Mouse (Mus musculus): ENCODE data around the gene Zbtb9.
"Not testable (repeated sequence)": the region's sequence is repeated elsewhere in the genome, so short reads cannot be mapped to it uniquely, and the experiment has no call there.

Gene Zbtb9

DNA sequence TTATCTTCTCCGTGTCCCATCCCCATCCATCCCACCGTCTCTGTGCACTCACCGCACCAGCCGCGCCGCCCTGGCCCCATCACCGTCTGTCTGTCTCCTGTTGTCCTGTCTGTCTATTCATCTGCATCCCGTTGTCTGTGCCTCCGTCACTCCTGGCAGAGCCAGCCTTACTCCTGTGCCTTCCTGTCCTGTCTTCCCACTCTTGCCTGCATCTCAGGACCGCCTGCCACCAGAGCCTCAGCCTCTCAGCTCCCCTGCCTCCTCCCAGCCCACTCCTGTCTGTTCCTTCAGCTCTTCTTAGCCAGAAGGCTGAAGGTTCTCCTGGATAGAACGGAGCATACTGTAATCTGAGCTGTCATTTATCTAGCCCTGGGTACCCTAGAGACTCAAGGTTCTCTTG lies 6.0 kb upstream of the Zbtb9 start:
- in situ Hi-C loops (cut with MboI; ENCODE audit: low pct_unique_long_range_greater_than_20kb in 1 of 2, low sequenced_read_pairs in 2 of 2, unreplicated experiment in 1 of 2), result no loop called here

DNA sequence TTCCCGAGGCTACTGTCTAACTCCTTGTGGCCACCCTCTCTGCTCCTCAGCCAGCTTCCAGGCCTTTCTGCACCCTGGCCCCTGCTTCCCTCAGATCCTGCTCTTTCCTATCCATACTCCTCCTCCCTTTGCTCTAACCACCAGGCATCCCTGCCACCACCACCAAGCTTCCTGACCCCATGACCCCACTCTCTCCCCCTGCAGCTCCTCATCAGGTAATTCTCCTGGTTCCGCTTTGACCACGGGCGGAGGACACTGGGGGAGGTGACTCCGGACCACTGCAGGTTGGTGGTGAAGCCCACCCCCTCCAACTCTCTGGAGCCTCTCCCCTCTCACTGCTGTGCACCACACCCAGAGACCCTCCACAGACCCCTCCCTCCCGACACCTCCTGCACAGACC lies 5.5 kb upstream of the Zbtb9 start:
- in situ Hi-C loops (cut with MboI; ENCODE audit: low pct_unique_long_range_greater_than_20kb in 1 of 2, low sequenced_read_pairs in 2 of 2, unreplicated experiment in 1 of 2), result no loop called here

DNA sequence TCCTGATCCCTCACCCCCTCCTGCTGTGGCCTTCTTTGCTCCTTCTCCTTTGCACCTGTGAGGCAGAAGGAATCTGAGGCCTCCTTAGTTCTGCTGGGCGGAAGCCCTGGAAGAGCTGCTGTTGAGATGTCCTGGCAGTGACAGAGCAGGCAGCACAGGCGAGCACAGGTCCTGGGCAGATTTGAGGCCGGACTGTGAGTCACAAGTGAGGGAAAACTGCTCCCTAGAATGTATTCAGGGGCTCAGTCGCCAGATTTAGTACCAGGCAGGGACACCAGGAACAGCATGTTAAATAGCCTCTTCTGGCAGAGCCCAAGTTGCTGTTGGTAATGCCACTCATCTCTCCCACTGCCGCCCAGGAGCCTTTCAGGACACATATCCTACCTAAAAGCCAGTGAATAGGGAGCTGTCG lies 4.8 kb upstream of the Zbtb9 start:
- in situ Hi-C loops (cut with MboI; ENCODE audit: low pct_unique_long_range_greater_than_20kb in 1 of 2, low sequenced_read_pairs in 2 of 2, unreplicated experiment in 1 of 2), result no loop called here

DNA sequence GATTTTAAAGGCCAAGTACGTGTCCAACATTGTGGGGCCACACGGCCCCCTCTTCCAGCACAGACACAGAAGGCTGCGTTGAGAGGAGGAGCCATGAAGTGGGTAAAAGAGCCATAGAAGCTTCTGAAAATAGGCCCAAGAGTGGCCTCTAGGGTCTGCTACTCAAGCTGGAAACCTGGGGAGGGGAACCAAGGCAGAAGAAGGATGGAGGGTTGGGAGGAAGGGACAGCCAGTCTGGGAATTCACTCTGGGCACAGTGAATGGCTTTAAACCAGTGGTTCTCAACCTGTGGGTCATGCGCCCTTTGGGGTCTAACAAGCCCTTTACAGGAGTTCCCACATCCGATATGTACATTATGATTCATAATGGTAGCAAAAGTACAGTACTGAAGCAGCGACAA lies 3.7 kb upstream of the Zbtb9 start:
- in situ Hi-C loops (cut with MboI; ENCODE audit: low pct_unique_long_range_greater_than_20kb in 1 of 2, low sequenced_read_pairs in 2 of 2, unreplicated experiment in 1 of 2), result no loop called here

DNA sequence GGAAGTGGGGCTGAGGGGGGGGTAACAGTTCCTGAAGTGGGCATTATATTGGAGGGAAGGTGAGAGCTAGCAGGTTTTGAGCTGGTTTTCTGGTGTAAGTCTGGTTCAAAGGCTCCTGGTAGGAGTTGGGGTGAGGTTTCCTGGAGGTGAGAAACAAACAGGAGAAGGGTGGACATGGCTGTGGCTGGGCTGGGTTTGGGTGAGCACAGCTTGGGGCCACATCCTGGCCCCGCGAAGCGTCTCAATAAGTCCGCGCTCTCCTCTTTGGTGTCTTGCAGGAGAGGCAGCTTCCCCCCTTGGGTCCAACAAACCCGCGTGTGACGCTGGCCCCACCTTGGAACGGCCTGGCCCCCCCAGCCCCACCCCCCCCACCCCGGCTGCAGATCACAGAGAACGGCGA lies 2.7 kb upstream of the Zbtb9 start:
- in situ Hi-C loops (cut with MboI; ENCODE audit: low pct_unique_long_range_greater_than_20kb in 1 of 2, low sequenced_read_pairs in 2 of 2, unreplicated experiment in 1 of 2), result no loop called here

DNA sequence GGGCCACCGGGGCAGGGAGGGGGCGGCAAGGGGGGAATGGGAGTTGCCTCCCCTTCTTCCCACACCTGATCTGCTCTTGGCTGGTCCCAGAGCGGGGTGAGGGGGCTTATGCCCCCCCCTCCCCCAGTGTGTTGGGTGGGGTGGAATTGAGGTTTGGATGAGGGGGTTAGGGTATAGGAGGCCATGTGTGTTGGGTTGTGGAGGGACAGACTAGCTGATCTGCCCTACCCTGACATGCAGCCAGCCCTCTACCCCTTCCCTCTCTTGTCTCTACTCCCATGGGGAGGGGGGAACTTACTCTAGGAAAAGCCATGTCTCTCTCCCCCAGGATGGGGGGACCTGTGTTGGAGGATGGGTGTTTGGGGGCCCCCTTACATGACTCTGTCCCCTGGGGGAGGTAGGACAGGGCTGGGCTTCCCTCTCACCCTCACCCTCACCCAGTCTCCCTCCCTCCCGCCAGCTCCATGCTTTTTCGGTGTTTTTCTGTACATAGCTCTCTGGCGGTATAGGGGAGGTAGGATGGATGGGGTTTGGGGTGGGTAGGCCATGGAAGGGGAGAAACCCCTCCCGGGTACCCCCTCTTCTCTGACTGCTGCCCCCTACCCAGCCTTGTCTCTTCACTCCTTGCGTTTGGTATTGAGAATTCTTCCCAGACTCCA lies 1.6 kb upstream of the Zbtb9 start:
- in situ Hi-C loops (cut with MboI; ENCODE audit: low pct_unique_long_range_greater_than_20kb in 1 of 2, low sequenced_read_pairs in 2 of 2, unreplicated experiment in 1 of 2), result no loop called here

DNA sequence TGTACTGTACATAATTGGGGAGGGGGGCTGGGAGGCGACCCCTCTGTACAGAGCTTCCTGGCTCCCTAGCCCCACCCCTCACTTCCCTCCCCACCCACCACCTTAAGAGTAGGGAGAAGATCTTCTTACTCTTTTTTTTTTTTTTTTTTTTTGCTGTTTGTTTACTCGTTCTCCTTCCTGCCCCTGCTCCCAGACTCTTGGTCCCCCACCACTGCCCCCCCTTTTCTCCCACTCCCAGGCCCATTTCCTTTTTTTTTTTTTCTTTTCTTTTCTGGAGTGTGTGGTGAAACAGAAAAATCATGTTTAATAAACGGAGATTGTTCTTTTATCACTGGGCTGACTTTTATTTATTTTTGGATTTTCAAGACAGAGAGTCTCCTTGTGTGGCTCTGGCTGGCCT lies 860 bp upstream of the Zbtb9 start:
- in situ Hi-C loops (cut with MboI; ENCODE audit: low pct_unique_long_range_greater_than_20kb in 1 of 2, low sequenced_read_pairs in 2 of 2, unreplicated experiment in 1 of 2), result no loop called here

DNA sequence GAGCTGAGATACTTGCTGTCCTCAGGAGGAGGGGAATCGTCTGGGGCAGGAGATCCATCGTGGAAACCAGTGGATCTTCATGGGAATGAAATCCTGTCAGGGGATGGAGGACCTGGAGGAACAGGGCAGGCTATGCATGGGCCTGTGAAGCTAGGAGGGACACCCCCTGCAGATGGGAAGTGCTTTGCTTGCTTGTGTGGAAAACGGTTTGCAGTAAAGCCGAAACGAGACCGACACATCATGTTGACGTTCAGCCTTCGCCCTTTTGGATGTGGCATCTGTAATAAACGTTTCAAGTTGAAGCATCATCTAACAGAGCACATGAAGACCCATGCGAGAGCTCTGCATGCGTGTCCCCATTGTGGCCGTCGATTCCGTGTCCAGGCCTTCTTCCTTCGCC lies 1.6 kb downstream of the Zbtb9 start:
- in situ Hi-C loops (cut with MboI; ENCODE audit: low pct_unique_long_range_greater_than_20kb in 1 of 2, low sequenced_read_pairs in 2 of 2, unreplicated experiment in 1 of 2), result no loop called here

DNA sequence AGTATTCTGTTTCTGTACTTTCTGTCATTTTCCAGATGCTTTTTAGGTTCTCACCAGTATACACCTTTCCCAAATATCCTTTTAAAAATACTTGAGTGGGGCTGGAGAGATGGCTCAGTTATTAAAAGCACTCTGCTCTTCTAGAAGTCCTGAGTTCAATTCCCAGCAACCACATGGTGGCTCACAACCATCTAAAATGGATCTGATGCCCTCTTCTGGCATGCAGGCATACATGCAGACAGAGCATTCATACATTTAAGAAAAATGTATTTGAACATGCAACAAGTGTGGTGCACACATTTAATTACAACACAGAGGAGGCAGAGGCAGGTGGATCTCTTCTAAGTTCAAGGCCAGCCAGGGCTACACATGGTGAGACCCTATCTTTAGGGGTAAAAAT lies 2.4 kb downstream of the Zbtb9 start:
- in situ Hi-C loops (cut with MboI; ENCODE audit: low pct_unique_long_range_greater_than_20kb in 1 of 2, low sequenced_read_pairs in 2 of 2, unreplicated experiment in 1 of 2), result no loop called here

DNA sequence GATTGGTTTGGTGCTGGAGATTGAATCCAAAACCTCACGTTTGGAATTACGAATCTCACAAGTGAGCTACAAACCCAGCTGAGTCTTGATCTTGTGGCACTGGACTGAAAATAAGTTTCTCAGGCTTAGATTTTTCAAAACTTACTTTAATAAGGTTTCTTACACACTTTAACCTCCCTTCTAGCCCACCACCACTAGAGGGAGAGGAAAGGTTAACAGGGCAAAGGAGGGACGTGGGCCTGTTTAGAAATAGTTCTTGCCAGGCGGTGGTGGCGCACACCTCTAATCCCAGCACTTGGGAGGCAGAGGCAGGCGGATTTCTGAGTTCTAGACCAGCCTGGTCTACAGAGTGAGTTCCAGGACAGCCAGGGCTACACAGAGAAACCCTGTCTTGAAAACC lies 4.4 kb downstream of the Zbtb9 start:
- in situ Hi-C loops (cut with MboI; ENCODE audit: low pct_unique_long_range_greater_than_20kb in 1 of 2, low sequenced_read_pairs in 2 of 2, unreplicated experiment in 1 of 2), result not testable (repeated sequence)

DNA sequence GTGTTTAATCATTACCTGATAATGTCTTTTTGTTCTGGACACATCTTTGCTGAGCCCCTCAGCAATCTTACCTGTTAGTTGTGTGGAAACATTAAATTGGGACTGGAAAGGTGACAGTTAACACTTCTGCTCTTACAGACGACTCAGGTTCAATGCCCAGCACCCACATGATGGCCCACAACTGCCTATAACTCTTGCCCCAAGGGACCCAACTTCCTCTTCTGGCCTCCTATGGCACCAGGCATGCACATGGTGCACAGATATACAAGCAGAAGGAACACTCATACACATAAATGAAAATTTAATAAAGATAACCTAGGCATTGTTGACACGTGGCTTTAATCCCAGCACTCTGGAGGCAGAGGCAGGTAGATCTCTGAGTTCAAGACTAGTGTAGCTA lies 6.5 kb downstream of the Zbtb9 start:
- in situ Hi-C loops (cut with MboI; ENCODE audit: low pct_unique_long_range_greater_than_20kb in 1 of 2, low sequenced_read_pairs in 2 of 2, unreplicated experiment in 1 of 2), result no loop called here

DNA sequence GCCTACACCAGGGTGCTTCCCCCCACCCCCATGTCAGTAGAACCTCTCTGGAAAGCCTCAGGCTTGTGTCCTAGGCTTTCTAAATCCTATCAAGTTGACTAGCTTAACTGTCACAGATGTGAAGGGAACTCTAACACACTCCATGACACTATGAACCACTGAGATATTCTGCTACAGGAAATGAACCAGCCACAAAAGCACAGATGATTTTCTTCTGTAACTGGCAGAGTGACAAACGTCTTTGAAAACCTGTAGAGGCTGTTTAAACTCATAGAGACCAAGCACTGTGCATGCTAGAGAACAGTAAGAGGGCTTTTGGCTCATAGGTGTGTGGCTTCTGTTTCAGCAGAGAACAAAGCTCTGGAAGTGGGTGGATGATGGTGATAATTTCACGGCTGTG lies 8.1 kb downstream of the Zbtb9 start:
- in situ Hi-C loops (cut with MboI; ENCODE audit: low pct_unique_long_range_greater_than_20kb in 1 of 2, low sequenced_read_pairs in 2 of 2, unreplicated experiment in 1 of 2), result no loop called here

DNA sequence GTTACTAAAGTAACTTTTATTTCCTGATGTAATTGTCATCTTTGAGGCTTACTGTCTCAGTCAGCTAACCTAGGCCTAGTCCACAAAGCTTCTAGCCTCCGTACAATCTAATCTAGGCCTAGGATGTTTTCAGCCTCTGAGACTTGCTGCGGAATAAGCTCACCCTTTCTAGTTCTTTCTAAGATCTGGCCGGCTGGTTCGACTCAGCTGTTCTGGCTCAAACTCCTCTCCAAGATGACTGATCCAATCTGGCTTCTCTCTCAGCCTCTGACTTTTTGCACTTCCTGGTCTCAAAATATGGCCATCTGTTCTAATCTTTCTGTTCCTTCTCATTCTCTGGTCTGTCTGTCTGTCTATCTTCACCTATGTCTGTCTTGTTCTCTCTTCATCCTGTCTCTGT lies 10.4 kb downstream of the Zbtb9 start:
- in situ Hi-C loops (cut with MboI; ENCODE audit: low pct_unique_long_range_greater_than_20kb in 1 of 2, low sequenced_read_pairs in 2 of 2, unreplicated experiment in 1 of 2), result no loop called here

DNA sequence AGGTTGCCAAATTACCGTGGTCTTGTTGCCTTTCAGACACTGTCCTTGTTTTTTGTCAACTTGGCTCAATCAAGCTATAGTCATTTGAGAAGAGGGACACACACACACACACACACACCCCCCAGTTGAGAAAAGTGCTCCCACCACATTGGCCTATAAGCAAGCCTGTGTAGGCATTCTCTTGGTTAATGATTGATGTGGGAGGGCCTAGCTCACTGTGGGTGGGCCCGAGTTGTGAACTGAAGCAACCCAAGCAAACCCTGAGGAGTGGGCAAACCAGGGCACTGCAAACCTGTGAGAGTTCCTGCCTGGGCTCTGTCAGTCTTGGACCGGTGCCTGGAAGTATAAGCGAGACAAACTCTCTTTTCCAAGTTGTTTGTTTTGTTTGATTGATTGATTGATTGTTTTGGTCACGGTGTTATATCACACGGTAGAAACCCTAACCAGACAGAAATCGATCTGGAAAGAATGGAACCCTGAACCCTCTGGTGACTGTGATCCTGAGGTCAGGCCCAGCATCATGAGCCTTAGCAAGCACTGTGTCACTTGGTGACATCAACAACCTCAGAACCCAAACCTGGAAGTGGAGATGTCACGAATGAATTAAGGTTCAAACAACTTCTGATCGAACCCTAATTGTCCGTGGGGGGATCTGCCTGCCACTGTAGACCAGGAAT lies 12.7 kb downstream of the Zbtb9 start:
- in situ Hi-C loops (cut with MboI; ENCODE audit: low pct_unique_long_range_greater_than_20kb in 1 of 2, low sequenced_read_pairs in 2 of 2, unreplicated experiment in 1 of 2), result no loop called here

DNA sequence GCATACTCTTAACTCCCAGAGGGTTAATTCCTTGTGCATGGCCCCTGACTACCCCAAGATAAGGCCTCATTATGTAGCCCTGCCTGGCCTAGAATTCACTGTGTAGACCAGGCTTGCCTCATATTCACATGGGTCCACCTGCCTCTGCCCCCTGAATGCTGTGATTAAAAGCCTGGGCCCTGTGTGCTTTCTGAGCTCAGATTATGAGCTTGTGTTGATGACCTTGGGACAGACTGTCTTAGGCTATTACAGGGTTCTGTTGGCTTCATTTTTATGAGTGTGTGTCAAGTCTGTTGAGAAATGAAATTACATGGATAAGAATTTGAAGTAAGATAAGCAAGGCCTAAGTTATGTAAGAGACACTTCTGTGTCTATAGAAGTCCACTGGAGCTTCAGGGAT lies 17.6 kb downstream of the Zbtb9 start:
- in situ Hi-C loops (cut with MboI; ENCODE audit: low pct_unique_long_range_greater_than_20kb in 1 of 2, low sequenced_read_pairs in 2 of 2, unreplicated experiment in 1 of 2), result no loop called here

DNA sequence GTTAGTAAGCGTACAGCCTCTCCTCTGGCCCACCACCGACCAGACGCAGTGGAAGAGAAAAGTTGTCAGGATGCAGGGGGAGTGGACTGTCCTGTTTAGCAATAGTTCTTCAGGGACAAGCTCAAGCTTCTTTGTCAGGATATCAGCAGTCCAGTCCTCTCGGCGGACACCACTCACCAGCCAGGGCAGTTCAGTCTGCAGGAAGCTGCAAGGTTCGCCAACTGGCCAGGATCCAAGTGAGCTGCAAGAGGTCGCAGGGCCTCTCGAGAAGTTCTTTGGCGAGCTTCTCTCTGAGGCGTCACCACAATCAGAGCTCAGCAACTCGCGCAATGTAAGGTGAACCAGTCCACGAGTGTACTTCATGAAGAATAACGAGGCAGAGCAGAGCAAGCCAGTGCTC lies 21.4 kb downstream of the Zbtb9 start:
- in situ Hi-C loops (cut with MboI; ENCODE audit: low pct_unique_long_range_greater_than_20kb in 1 of 2, low sequenced_read_pairs in 2 of 2, unreplicated experiment in 1 of 2), result no loop called here

DNA sequence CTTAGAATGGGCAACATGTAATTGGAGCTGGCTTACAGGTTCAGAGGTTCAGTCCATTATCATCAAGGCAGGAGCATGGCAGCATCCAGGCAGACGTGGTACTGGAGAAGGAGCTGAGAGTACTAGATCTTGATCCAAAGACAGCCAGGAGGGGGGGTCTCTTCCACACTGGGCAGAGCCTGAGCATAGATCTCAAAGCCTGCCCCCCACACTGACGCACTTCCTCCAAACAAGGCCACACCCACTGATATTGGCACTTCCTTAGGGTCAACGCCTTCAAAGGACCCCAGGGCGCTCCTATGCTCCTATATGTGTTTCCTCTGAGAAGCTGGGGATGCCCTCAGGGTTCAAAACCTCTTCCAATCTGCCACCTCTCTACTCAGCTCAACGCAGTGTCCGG lies 22.0 kb downstream of the Zbtb9 start:
- in situ Hi-C loops (cut with MboI; ENCODE audit: low pct_unique_long_range_greater_than_20kb in 1 of 2, low sequenced_read_pairs in 2 of 2, unreplicated experiment in 1 of 2), result no loop called here

DNA sequence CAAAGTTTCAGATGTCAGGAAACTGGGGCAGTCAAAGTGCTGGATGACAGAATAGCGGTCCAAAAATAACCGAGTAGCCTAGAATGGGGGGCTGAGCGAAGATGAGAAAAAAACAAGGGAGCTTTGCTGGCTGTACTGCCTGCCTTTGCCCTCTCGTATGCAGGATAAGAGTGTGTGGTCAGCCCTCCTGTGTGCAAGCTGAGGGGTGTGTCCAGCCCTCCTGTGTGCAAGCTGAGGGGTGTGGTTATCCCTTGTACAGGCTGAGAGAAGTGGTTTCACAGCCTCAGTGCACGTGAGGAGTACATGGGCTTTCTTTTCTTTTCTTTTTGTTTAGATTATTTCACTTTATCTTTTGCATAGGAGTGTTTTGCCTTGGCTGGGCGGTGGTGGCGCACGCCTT lies 22.6 kb downstream of the Zbtb9 start:
- in situ Hi-C loops (cut with MboI; ENCODE audit: low pct_unique_long_range_greater_than_20kb in 1 of 2, low sequenced_read_pairs in 2 of 2, unreplicated experiment in 1 of 2), result no loop called here

DNA sequence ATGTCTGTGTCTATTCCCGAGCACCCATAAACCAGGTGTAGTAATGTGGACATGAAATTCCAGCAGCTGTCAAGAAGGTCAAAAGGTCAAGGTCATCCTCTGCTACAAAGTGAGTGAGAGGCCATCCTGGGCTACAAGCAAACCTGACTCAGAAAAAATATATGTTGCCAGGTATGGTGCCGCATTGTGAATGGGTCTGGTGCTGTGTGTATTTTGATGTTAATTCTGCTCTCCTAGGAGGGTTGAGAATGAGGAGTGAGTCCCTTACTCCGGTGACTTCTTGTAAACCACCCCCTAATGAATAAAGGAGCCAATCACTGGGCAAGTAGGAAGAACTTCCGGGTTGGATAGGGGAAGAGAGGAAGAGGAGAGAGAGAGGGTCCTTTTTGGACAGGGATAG lies 24.7 kb downstream of the Zbtb9 start:
- in situ Hi-C loops (cut with MboI; ENCODE audit: low pct_unique_long_range_greater_than_20kb in 1 of 2, low sequenced_read_pairs in 2 of 2, unreplicated experiment in 1 of 2), result no loop called here

DNA sequence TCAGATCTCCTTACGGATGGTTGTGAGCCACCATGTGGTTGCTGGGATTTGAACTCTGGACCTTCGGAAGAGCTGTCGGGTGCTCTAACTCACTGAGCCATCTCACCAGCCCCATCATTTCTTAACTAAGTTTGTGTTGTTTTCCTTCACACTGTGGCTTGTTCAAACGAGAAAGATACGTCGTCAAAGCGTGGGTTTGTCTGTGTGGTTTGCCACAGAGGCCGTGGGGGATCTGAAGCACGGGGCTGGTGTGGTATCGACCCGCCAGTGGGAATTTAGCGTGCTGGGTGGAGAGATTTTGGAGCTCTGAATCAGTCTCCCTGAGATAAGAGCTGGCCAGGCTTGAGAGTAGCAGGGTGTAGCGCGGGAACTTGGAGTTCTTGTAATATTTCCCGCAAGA lies 25.3 kb downstream of the Zbtb9 start:
- in situ Hi-C loops (cut with MboI; ENCODE audit: low pct_unique_long_range_greater_than_20kb in 1 of 2, low sequenced_read_pairs in 2 of 2, unreplicated experiment in 1 of 2), result no loop called here

DNA sequence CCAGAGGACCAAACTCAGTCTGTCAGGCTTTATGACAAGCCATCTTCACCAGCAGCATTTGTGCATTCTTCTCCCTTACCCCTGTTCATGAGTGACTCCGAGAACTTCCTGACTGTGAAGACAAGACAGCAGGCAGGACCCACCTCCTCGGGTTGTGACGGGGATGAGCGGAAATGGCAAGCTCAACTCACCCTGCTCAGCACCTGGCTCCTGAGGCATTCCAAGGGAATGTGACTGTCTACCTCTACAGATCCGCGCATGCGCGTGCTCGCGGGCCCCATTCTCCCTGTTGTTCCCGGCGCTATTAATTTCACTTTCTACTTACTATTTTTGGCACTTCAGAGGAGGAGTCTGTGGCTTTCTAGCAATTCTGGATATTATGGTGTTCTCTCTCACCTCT lies 27.0 kb downstream of the Zbtb9 start:
- in situ Hi-C loops (cut with MboI; ENCODE audit: low pct_unique_long_range_greater_than_20kb in 1 of 2, low sequenced_read_pairs in 2 of 2, unreplicated experiment in 1 of 2), result no loop called here

Measured in mouse embryonic stem cell (cell line).